Mouse (Mus musculus) mouse trophoblast stem cell (cell line): ENCODE results near the gene Apba2.

ENCODE experiments used
- in situ Hi-C, 2 experiments: fragments of 300-500 bp; cut with MseI, MboI; formaldehyde crosslinking; loops; 2 replicates in 1 of 2; 3 replicates in 1 of 2; pipeline ENCODE4 v1.15.1; 2025

Gene Apba2

GRCm38 (mm10) chr7:64582358-64582757 is 80.9 kb downstream of the Apba2 start:
- in situ Hi-C loops, result no loop called here

GRCm38 (mm10) chr7:64583670-64584121 is 82.2 kb downstream of the Apba2 start:
- in situ Hi-C loops, result no loop called here

- in situ Hi-C loops, result no loop called here
Observed at GRCm38 (mm10) chr7:64586133-64586532, 84.6 kb downstream of the Apba2 start.

GRCm38 (mm10) chr7:64586571-64586970 is 85.1 kb downstream of the Apba2 start:
- in situ Hi-C loops, result no loop called here

GRCm38 (mm10) chr7:64588636-64589389 is 87.3 kb downstream of the Apba2 start:
- in situ Hi-C loops, result no loop called here

- in situ Hi-C loops, result no loop called here
Observed at GRCm38 (mm10) chr7:64595256-64595655, 93.8 kb downstream of the Apba2 start.

GRCm38 (mm10) chr7:64596652-64597051 is 95.1 kb downstream of the Apba2 start:
- in situ Hi-C loops, result no loop called here

- in situ Hi-C loops, result no loop called here
Observed at GRCm38 (mm10) chr7:64609866-64610265, 108.4 kb downstream of the Apba2 start.

GRCm38 (mm10) chr7:64610875-64611274 is 109.4 kb downstream of the Apba2 start:
- in situ Hi-C loops, result no loop called here

- in situ Hi-C loops, result no loop called here
Observed at GRCm38 (mm10) chr7:64619261-64619660, 117.8 kb downstream of the Apba2 start.

- in situ Hi-C loops, result no loop called here
Observed at GRCm38 (mm10) chr7:64626494-64626893, 125.0 kb downstream of the Apba2 start.

GRCm38 (mm10) chr7:64627972-64628655 is 126.6 kb downstream of the Apba2 start:
- in situ Hi-C loops, result no loop called here

- in situ Hi-C loops, result no loop called here
Observed at GRCm38 (mm10) chr7:64630697-64631096, 129.2 kb downstream of the Apba2 start.

GRCm38 (mm10) chr7:64631131-64631530 is 129.6 kb downstream of the Apba2 start:
- in situ Hi-C loops, result no loop called here

GRCm38 (mm10) chr7:64631781-64632351 is 130.4 kb downstream of the Apba2 start:
- in situ Hi-C loops, result no loop called here

- in situ Hi-C loops, result no loop called here
Observed at GRCm38 (mm10) chr7:64633182-64633581, 131.7 kb downstream of the Apba2 start.

GRCm38 (mm10) chr7:64633916-64634315 is 132.4 kb downstream of the Apba2 start:
- in situ Hi-C loops, result no loop called here

GRCm38 (mm10) chr7:64634482-64634881 is 133.0 kb downstream of the Apba2 start:
- in situ Hi-C loops, result no loop called here

GRCm38 (mm10) chr7:64638922-64639321 is 137.4 kb downstream of the Apba2 start:
- in situ Hi-C loops, result no loop called here

- in situ Hi-C loops, result no loop called here
Observed at GRCm38 (mm10) chr7:64640651-64641050, 139.1 kb downstream of the Apba2 start.

- in situ Hi-C loops, result no loop called here
Observed at GRCm38 (mm10) chr7:64642903-64643302, 141.4 kb downstream of the Apba2 start.

GRCm38 (mm10) chr7:64645458-64645857 is 144.0 kb downstream of the Apba2 start:
- in situ Hi-C loops, result no loop called here

GRCm38 (mm10) chr7:64646046-64646445 is 144.5 kb downstream of the Apba2 start:
- in situ Hi-C loops, result no loop called here
